Mouse (Mus musculus) kidney, adult 9 months (tissue): Measurements from ENCODE around the gene Olfr1053.
"Not testable (repeated sequence)": the region's sequence is repeated elsewhere in the genome, so short reads cannot be mapped to it uniquely, and the experiment has no call there.

ENCODE experiments used
- DNase-seq: peaks from one replicate; pipeline ENCODE4 v3.0.0; 2022

Olfr1053 gene

GRCm38 (mm10) chr2:86315184-86315583 lies at the start of gene Olfr1053:
Gene Olfr1053 (minus strand): TSS chr2:86315284.
- DNase-seq, result no peak

GRCm38 (mm10) chr2:86362369-86362768 lies 47.3 kb upstream of the Olfr1053 start, which contains the start of gene Olfr1056:
Gene Olfr1056 (minus strand): TSS chr2:86362469.
- DNase-seq, result no peak

GRCm38 (mm10) chr2:86351751-86352150 lies 36.7 kb upstream of the Olfr1053 start:
- not testable (repeated sequence) for DNase-seq

GRCm38 (mm10) chr2:86350184-86350583 lies 35.1 kb upstream of the Olfr1053 start, which contains the start of gene Olfr1055:
Gene Olfr1055 (minus strand): TSS chr2:86350284.
- DNase-seq, result no peak

- no peak for DNase-seq
Observed at GRCm38 (mm10) chr2:86335333-86335732, 20.2 kb upstream of the Olfr1053 start, which contains the start of gene Olfr1054. Gene Olfr1054 (minus strand): TSS chr2:86335433.

GRCm38 (mm10) chr2:86292155-86292554 lies 22.9 kb downstream of the Olfr1053 start, which contains the start of gene Olfr1052:
Gene Olfr1052 (plus strand): TSS chr2:86292455.
- DNase-seq, result no peak

GRCm38 (mm10) chr2:86278988-86279387 lies 36.1 kb downstream of the Olfr1053 start, which contains the start of gene Olfr1051:
Gene Olfr1051 (minus strand): TSS chr2:86279088.
- not testable (repeated sequence) for DNase-seq
